Mouse (Mus musculus) bone marrow macrophage, adult 2 months (primary cell): ENCODE measurements around the gene Pear1. TPM values are rescaled to one million over a fixed set of nuclear protein-coding genes. Genes with fewer than 3 reads are reported as not detected.

Experiments used
- H3K27ac ChIP-seq: 2 replicates; pipeline ENCODE4 v1.5.1; 2012; ENCODE audit warnings: low read depth, low read length; ENCODE audit not compliant: insufficient read depth
- H3K4me1 ChIP-seq: 2 replicates; pipeline ENCODE4 v1.6.1; 2012; ENCODE audit warnings: low read length; ENCODE audit not compliant: control insufficient read depth, insufficient read depth
- H3K4me3 ChIP-seq: 2 replicates; pipeline ENCODE4 v1.5.1; 2012; ENCODE audit warnings: mild to moderate bottlenecking, low read length, moderate library complexity; ENCODE audit not compliant: insufficient read depth
- CTCF ChIP-seq: IDR thresholded peaks from 2 replicates; pipeline ENCODE4 v1.5.1; 2012; ENCODE audit warnings: low read depth, mild to moderate bottlenecking, low read length, moderate library complexity
- POLR2A ChIP-seq: IDR thresholded peaks from 2 replicates; pipeline ENCODE4 v1.6.1; 2012; ENCODE audit warnings: mild to moderate bottlenecking, low read depth, low read length, borderline replicate concordance
- polyA plus RNA-seq: library from polyadenylated mRNA; stranded (reverse); fragments of >200 nt; gene quantifications from 2 replicates; pipeline ENCODE4 v1.2.4, GENCODE M21; 2012; ENCODE audit not compliant: missing spikeins, insufficient read depth, insufficient read length

Pear1 gene
- polyA plus RNA-seq, 1 experiment, result not detected

- TF ChIP-seq POLR2A (no peak), CTCF (no peak)
- H3K4me1 ChIP-seq, result no peaks in the 10 kb centered on the region
- no peak overlapping the region for H3K4me3 ChIP-seq
- no peak overlapping the region for H3K27ac ChIP-seq
Measured at GRCm38 (mm10) chr3:87767764-87768163, 56.3 kb downstream of the Pear1 start.

DNA sequence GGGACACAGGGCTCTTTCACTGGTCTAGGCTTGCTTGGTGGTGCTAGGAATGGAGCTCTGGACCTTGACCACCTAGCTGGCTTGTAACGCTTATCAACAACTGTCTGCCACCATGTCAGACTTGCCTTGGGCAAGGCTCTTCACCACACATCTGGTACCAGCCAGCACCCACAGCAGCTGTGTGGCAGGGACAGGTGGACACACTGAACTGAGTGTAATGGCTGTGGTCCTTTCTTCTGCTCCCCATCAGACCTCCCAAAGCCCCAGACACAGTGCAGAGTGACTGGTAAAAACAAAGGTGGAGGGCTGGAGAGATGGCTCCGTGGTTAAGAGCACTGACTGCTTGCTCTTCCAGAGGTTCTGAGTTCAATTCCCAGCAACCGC, 57.8 kb downstream of the Pear1 start:
- Histone ChIP-seq H3K27ac (no peak overlapping the region), H3K4me1 (no peaks in the 10 kb centered on the region), H3K4me3 (no peak overlapping the region)
- TF ChIP-seq POLR2A (no peak), CTCF (no peak)

DNA sequence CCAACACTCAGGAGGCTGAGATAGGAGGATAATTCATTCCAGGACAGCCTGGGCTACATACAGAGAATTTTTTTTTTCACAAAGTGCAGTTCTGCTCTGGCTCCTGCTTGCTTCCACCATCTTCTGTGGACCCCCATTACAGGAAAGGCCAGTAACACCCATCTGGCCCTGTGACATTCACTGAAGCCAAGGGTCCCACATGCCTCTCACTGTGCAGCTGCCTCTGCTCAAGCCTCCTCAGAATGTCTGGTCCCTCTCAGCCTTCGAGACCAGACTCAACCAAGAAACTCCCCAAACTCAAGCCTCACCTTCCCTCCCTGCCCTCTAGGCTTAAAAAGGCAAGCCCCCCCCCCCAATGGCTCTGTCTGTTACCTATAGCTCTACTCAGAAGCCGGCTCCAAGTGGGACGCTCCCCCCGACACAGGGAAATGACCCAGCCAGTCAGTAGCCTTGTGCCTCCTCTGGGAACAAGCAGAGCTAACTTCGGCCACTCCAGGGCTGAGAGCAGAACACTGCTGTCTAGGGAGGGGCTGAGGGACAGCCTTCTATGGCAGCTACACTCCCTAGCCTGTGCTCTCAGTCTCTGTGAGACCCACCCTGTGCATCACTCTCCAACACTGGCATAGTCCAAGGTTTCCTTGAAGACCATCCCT, 58.3 kb downstream of the Pear1 start:
- TF ChIP-seq POLR2A, result no peak
- TF ChIP-seq CTCF, result no peak
- no peak overlapping the region for H3K4me3 ChIP-seq
- no peaks in the 10 kb centered on the region for H3K4me1 ChIP-seq
- no peak overlapping the region for H3K27ac ChIP-seq

- no peaks in the 10 kb centered on the region for H3K4me1 ChIP-seq
- TF ChIP-seq POLR2A, result no peak
- TF ChIP-seq CTCF, result no peak; the same call in 1 of the 2 replicates
- no peak overlapping the region for H3K27ac ChIP-seq
- H3K4me3 ChIP-seq, result no peak overlapping the region
Measured at GRCm38 (mm10) chr3:87765091-87765490, 59.0 kb downstream of the Pear1 start.

DNA sequence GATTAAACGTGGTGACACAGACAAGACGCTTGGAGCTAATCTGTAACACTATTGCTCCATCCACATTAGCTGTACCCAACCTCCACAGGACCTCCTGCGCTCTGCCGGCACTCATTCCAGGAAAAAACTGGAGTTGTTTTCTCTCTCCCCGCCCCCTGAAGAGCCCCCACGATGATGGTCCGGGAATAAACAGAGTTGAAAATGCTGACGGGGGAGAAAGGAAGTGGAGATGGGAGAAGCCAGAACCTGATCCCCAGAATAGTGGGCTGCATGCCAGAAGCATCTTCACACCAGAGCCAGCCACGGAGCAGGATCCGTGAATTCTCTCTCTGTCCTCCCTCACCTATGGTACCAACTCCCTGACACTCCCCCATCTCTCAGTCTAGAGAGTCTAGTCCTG, 59.6 kb downstream of the Pear1 start:
- H3K27ac ChIP-seq, result no peak overlapping the region
- H3K4me1 ChIP-seq, result no peaks in the 10 kb centered on the region
- H3K4me3 ChIP-seq, result no peak overlapping the region
- TF ChIP-seq CTCF, result no peak
- TF ChIP-seq POLR2A, result no peak

- H3K27ac ChIP-seq, result no peak overlapping the region
- no peak overlapping the region for H3K4me3 ChIP-seq
- H3K4me1 ChIP-seq, result no peaks in the 10 kb centered on the region
- TF ChIP-seq CTCF (no peak), POLR2A (no peak)
Measured at GRCm38 (mm10) chr3:87763683-87764289, 60.3 kb downstream of the Pear1 start.

- Histone ChIP-seq H3K27ac (no peak overlapping the region), H3K4me3 (no peak overlapping the region), H3K4me1 (no peaks in the 10 kb centered on the region)
- no peak for TF ChIP-seq POLR2A
- TF ChIP-seq CTCF, result no peak
Measured at GRCm38 (mm10) chr3:87763202-87763601, 60.9 kb downstream of the Pear1 start.

DNA sequence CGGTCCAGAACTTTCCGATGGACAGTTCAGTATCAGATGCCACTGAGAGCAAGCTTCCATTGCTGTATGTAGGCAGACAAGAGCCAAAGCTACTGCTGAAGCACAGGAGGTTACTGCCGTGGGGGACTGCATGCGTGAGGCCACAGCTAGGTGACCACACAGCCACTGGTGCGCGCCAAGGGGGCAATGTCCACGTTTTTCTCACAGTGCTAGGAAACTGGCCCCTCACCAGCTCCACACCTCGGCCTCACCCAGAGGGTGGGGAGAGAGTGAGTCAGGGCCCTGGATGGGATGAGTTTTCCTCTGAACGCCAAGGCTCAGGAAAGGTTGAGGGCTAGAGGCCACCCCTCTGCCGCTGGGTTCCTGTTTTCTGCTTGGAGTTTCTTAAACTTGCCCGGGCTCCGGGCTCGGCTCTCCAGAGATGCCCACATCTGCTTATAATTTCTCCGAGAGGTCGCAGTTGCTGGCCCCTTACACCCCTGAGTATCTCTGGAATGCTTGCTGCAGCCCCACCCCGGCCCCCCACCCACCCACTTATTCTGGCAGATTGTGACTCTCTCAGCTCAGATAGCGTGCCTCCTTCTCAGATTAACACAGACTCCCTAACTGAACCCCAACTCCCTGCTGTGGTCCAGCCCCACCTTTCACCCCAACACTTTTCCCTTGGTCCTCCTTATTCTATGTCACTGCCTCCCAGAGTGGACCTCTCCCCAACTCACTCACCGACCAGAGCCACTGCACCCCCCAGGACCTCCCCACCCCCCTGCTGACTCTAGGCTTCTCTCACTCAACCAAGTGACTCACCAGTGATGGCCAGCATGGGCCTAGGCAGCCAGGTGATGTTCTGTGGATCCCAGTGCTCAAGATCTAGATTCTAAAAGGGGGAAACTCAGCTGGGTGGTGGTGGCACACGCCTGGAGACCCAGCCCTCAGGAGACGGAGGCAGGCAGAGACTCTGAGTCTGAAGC, 62.4 kb downstream of the Pear1 start:
- Histone ChIP-seq H3K4me3 (no peak overlapping the region), H3K4me1 (no peaks in the 10 kb centered on the region), H3K27ac (no peak overlapping the region)
- TF ChIP-seq POLR2A (no peak), CTCF (no peak)

DNA sequence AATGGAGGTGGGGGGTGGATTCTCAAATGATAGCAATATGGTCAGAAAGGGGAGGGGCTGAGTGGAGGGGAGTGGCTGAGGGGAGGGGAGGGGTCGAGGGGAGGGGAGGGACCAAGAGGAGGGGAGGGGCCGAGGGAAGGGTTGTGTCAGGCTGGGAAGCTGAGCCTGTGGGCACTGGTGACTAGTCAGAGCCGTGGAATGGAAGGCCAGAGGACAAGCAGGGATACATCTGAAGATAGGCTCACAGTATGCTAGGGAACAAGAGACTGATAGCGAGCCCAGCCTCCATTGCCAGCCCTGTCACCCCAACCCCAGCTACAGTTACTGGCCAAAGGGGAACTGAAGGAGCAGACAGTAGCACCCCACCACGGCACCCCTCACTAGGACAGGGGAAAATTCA, 65.5 kb downstream of the Pear1 start:
- Histone ChIP-seq H3K4me1 (no peaks in the 10 kb centered on the region), H3K4me3 (no peak overlapping the region), H3K27ac (no peak overlapping the region)
- TF ChIP-seq CTCF (no peak), POLR2A (no peak)

DNA sequence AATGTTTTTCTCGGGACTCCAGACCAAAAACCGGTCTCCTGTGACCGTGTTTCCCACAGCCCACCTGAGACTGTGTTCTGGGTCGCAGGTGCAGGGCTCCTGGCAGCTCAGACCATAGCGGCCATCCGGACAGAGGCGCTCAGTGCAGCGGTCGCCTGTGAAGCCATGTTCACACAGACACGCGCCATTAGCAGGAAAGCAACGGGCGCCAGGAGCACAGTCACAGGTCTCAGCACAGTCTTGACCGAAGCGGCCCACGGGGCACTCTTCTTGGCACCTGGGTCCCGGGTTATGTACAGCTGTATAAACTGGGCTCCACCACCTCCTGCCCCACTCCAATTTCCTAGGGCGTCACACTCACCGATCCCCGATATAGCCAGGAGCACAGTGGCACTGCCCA, 67.6 kb downstream of the Pear1 start:
- TF ChIP-seq POLR2A (no peak), CTCF (no peak)
- H3K4me3 ChIP-seq, result no peak overlapping the region
- no peak overlapping the region for H3K27ac ChIP-seq
- H3K4me1 ChIP-seq, result no peaks in the 10 kb centered on the region

GRCm38 (mm10) chr3:87755964-87756363, 68.1 kb downstream of the Pear1 start:
- H3K4me3 ChIP-seq, result no peak overlapping the region
- TF ChIP-seq CTCF (peak; percentile 51; the same call in 1 of the 2 replicates), POLR2A (no peak)
- no peaks in the 10 kb centered on the region for H3K4me1 ChIP-seq
- H3K27ac ChIP-seq, result no peak overlapping the region
